Mouse (Mus musculus) adrenal gland (tissue): ENCODE results near the gene Kank4.

Source experiments
- intact Hi-C: fragments of 180-260 bp; cut with DNase I; formaldehyde crosslinking; loops from one replicate; pipeline ENCODE4 v1.15.1; 2025

Gene Kank4

DNA sequence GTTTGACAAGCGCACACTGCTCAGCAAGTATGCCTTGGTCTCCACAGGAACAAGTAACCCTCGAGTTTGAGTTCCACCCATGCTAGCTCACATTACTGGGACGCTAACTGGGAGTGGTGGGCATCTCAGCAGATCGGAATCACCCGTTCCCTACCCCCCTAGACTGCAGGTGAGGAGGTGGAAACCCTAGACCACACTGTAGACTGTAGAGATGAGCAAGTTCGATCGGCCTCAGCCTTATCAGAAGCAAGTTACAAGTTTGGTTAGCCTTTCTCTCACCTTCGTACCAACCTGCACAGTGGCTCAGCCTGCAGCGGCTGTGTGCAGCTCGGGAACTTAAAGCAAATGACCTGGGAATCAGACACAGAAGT, 98.8 kb downstream of the Kank4 start:
- intact Hi-C loops = no loop called here

DNA sequence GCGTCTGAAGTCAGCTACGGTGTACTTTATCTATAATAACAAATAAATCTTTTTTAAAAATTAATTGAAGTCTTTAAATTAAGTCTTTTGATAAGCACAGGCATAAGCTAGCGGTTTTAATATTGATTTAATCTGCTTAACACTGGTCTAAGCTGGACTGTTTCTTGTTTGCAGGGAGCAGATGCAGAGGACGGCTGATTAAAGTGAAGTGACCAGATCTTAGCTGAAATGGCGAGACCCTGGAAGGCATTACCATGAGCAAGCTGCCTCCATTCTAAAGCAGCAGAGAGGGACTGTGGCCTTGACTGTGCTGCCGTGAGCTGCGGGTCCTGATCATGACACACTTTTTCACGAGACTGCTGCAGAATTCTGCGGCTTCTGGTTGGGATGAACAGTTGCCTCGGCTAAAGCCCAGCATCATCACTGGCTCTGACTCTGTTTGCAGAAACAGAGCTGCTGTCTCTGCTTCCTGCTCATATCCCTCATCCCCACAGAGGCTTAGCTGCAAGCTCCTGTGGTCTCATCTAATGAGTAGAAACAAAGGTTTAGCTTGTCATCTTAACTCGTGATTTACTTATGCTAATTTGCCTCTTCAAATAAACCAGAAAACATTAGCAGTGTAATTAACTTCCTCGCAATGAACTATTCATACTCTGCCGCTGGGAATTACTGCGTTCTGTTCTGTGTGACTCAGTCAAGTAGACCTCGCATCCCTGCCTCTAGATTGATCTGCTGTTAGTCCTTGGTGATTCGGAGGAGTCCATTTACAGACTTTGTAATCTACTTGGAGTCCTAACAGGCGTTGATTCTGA, 99.4 kb downstream of the Kank4 start:
- intact Hi-C loops = no loop called here

DNA sequence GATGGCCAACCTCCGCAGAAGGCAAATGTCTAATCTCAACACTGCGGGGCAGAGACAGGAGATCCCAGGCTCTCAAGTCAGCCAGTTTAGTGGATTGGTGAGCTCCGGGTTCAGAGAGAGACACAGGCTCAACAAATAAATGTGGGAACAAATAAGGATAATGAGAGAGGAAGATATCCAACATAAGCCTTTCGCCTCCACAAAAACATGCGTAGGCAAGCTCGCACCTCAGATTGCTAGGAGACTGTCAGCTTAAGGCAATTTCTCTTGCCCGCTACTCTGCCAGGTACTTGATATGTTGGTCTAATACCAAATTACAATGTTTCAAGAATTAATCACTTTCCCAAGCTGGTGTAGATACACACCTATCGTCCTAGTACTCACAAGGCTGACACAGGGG, 106.4 kb downstream of the Kank4 start:
- intact Hi-C loops = no loop called here
